Mouse (Mus musculus) limb, embryonic 14.5 days (tissue): ENCODE measurements around the gene Slc50a1. TPM values are rescaled to one million over a fixed set of nuclear protein-coding genes. Genes with fewer than 3 reads are reported as not detected.

Experiments
- ATAC-seq: fragments of 200-750 bp; cut with Nextera tagmentation; 2 replicates; pipeline ENCODE4 v1.8.0; 2017; ENCODE audit warnings: low read depth, moderate number of reproducible peaks, moderate TSS enrichment; ENCODE audit not compliant: low FRiP score
- DNase-seq: peaks from one replicate; pipeline ENCODE4 v3.0.0-alpha.2; 2015; ENCODE audit warnings: low spot score
- H3K27ac ChIP-seq: fragments of 300-500 bp; sonication (generic); replicated peaks from 2 replicates; pipeline ENCODE4 v1.5.1; 2014; ENCODE audit warnings: low read depth, mild to moderate bottlenecking, low read length, moderate library complexity, mixed read lengths
- H3K27me3 ChIP-seq: fragments of 300-500 bp; sonication (generic); 2 replicates; pipeline ENCODE4 v1.6.1; 2014; ENCODE audit warnings: low read length, mixed read lengths; ENCODE audit not compliant: control insufficient read depth, insufficient read depth
- H3K36me3 ChIP-seq: fragments of 300-500 bp; sonication (generic); 2 replicates; pipeline ENCODE4 v1.6.1; 2014; ENCODE audit warnings: mild to moderate bottlenecking, low read length, moderate library complexity, mixed read lengths; ENCODE audit not compliant: control insufficient read depth, insufficient read depth
- H3K4me1 ChIP-seq: fragments of 300-500 bp; sonication (generic); 2 replicates; pipeline ENCODE4 v1.6.1; 2014; ENCODE audit warnings: antibody characterized with exemption, low read length, mixed read lengths; ENCODE audit not compliant: control insufficient read depth, insufficient read depth
- H3K4me2 ChIP-seq: fragments of 300-500 bp; sonication (generic); replicated peaks from 2 replicates; pipeline ENCODE4 v1.6.1; 2014; ENCODE audit warnings: low read depth, mild to moderate bottlenecking, low read length, moderate library complexity; ENCODE audit not compliant: severe bottlenecking
- H3K4me3 ChIP-seq: fragments of 300-500 bp; sonication (generic); replicated peaks from 2 replicates; pipeline ENCODE4 v1.5.1; 2014; ENCODE audit warnings: low read length
- H3K9ac ChIP-seq: fragments of 300-500 bp; sonication (generic); 2 replicates; pipeline ENCODE4 v1.6.1; 2014; ENCODE audit warnings: mild to moderate bottlenecking, low read depth, low read length, moderate library complexity; ENCODE audit not compliant: severe bottlenecking
- H3K9me3 ChIP-seq: fragments of 300-500 bp; sonication (generic); 2 replicates; pipeline ENCODE4 v1.6.1; 2016; ENCODE audit warnings: low read length; ENCODE audit not compliant: control insufficient read depth
- POLR2A ChIP-seq: fragments of 200-500 bp; IDR thresholded peaks from 2 replicates; pipeline ENCODE4 v1.8.0; 2012; ENCODE audit warnings: inconsistent platforms, mild to moderate bottlenecking, moderate library complexity, borderline replicate concordance; ENCODE audit not compliant: insufficient read depth, insufficient read length; ENCODE audit errors: extremely low read depth
- WGBS: fragments of 180-500 bp; shearing (Covaris S2); extraction: QIAGEN DNeasy Blood & Tissue Kit; methylation state at CpG from one replicate; pipeline ENCODE4 v1.1.7; 2014; 5-methylcytosine and 5-hydroxymethylcytosine counted together
- polyA plus RNA-seq, 2 experiments: library from polyadenylated mRNA; depleted of rRNA in 1 of 2; stranded (reverse) in 1 of 2; unstranded in 1 of 2; fragments of >200 nt; fragmentation: Nextera tagmentation in 1 of 2; extraction: Ambion mirVana in 1 of 2; gene quantifications; 2 replicates each; pipeline versions ENCODE4 v1.2.1 to v1.2.3; 2012 to 2014

The Slc50a1 gene
- polyA plus RNA-seq, 2 experiments, result 95.6 to 150 TPM

DNA sequence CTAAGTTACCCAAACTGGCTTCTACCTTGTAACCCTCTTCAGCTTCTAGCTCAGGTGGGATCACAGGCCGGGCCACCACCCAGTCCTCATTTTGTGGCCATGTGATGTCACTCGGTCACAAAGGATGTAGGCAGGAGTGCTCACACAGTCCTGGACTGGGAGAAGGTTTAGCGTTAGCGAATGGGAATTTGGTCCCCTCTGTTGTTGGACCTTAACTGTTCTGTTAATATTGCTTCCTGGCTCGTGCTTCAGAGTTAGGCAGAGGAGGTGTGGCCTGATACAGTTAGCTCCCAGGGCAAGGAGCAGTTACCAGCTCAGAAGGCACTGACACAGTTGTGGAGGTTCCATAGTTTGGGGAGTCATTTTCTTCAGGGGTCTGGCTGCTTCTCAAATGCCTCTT lies 23.8 kb upstream of the Slc50a1 start:
- no peak for TF ChIP-seq POLR2A
- WGBS, result 77% methylated on average over 5 of the region's 5 CpGs

DNA sequence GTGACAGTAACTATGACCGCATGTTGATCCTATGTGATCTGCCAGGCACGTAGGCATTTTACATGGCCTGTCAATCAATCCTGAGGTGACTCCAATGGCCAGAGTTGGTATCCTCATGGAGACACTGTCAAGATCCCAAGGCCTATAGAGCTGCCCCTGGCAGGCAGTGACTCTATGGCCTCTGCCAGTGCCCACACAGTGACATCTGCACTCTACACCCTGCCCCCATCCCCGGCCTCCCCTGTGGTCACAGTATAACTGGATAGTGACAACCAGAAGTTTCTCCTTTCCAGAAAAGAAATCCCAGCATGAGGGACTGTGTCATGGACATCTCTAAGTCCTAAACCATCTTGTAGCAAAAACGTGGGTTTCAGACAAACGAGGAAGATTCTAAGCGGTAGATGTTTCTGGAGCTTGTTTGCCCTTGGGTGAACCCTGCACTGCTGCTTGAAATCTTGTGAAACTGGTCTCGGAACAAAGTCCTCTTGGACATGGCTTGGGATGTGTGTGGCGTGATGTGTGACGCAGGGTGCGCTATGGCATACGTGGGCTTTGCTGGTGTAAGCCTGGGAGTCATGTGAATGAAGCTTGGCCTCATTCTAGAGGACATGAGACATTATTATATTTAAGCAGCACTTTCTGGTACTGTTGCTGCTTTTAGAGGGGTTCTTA lies 23.0 kb upstream of the Slc50a1 start:
- Histone ChIP-seq H3K4me3 (no peak overlapping the region), H3K27me3 (no peaks in the 10 kb centered on the region), H3K4me1 (peaks cover 13% of the 10 kb centered on the region; the same call in 1 of the 2 replicates), H3K27ac (no peak overlapping the region), H3K4me2 (no peak overlapping the region), H3K9me3 (no peaks in the 10 kb centered on the region), H3K9ac (no peak overlapping the region), H3K36me3 (no peaks in the 10 kb centered on the region)
- DNase-seq (no peak), ATAC-seq (no peak)
- 85% methylated on average over 11 of the region's 11 CpGs for WGBS
- TF ChIP-seq POLR2A, result no peak

More for the DNA sequence above, 23.8 kb upstream of the Slc50a1 start:
- H3K27ac ChIP-seq, result no peak overlapping the region
- no peak for DNase-seq
- peaks cover 13% of the 10 kb centered on the region; the same call in 1 of the 2 replicates for H3K4me1 ChIP-seq
- no peak overlapping the region for H3K9ac ChIP-seq
- ATAC-seq, result no peak
- H3K36me3 ChIP-seq, result no peaks in the 10 kb centered on the region
- H3K4me2 ChIP-seq, result no peak overlapping the region
- H3K9me3 ChIP-seq, result no peaks in the 10 kb centered on the region
- no peaks in the 10 kb centered on the region for H3K27me3 ChIP-seq
- no peak overlapping the region for H3K4me3 ChIP-seq

DNA sequence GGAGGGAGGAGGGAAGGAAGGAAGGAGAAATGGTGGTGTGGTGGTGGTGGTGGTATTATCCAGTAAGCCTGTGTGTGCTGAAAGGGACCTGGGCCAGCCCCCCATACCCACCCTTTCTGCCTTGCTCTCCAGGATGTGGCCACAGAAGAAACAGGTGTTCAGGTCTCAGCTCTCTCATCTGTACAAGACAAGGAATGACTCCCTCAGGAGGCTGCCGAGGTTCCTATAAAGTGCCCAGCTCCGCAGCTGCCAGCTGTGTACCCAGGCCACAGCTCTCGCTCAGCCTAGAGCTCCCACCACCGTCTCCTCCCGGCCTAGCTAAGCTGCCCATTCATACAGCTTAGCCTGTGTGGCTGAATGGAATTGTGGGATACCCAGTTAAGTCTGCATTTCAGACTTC lies 21.9 kb upstream of the Slc50a1 start:
- Histone ChIP-seq H3K9me3 (no peaks in the 10 kb centered on the region), H3K4me1 (peaks cover 13% of the 10 kb centered on the region; the same call in 1 of the 2 replicates), H3K36me3 (no peaks in the 10 kb centered on the region), H3K9ac (no peak overlapping the region), H3K27ac (0 out of 2 replicates have a peak overlapping the region, but pooled peaks have one; percentile 4), H3K4me2 (no peak overlapping the region), H3K27me3 (no peaks in the 10 kb centered on the region), H3K4me3 (no peak overlapping the region)
- DNase-seq (no peak), ATAC-seq (no peak)
- no peak for TF ChIP-seq POLR2A
- 30% methylated on average over 5 of the region's 5 CpGs for WGBS

DNA sequence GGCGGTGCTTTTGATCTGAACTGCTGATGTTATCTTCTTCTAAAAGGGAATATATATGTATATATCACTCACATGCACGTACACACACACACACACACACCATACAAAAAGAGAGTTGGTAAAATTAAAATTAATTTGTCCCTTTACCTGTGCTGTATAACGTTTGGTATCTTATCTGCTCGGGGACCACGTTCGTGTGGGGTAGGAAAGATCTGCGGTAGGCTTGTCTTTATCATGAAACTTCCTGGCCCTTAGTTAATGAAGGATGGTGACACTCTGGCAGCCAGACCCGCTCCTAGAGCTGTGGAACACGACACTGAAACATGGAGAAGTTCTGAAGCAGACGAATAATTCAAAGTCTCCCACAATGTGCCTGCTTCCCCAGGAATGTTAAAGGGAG lies 21.5 kb upstream of the Slc50a1 start:
- 56% methylated on average over 10 of the region's 10 CpGs for WGBS
- H3K9ac ChIP-seq, result no peak overlapping the region
- no peaks in the 10 kb centered on the region for H3K27me3 ChIP-seq
- DNase-seq (no peak), ATAC-seq (no peak)
- H3K4me2 ChIP-seq, result no peak overlapping the region
- H3K4me1 ChIP-seq, result peaks cover 13% of the 10 kb centered on the region; the same call in 1 of the 2 replicates
- H3K4me3 ChIP-seq, result no peak overlapping the region
- no peaks in the 10 kb centered on the region for H3K36me3 ChIP-seq
- no peak for TF ChIP-seq POLR2A
- 0 out of 2 replicates have a peak overlapping the region, but pooled peaks have one; percentile 4 for H3K27ac ChIP-seq
- no peaks in the 10 kb centered on the region for H3K9me3 ChIP-seq

DNA sequence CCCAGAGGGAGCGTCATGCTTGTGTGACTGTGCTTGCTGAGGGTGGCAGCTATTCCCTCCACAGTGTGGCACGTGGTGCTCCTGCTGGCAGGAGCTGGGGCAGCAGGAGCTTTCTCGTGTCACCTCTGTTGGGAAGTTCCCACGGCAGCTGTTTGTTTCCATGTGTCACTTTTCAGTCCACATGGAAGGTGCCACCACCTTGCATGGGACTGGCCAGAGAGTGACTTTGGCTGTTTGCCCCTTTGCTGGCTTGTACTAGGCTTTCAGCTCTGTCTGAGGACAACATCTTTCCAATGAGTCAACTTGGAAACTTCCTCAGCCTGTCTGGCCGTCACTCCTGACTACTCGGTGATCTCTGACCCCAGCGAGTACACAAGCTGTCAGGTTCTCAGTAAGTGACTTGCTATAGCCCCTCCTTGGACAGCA lies 18.1 kb upstream of the Slc50a1 start:
- H3K4me3 ChIP-seq, result no peak overlapping the region
- H3K4me1 ChIP-seq, result peaks cover 13% of the 10 kb centered on the region; the same call in 1 of the 2 replicates
- no peak for TF ChIP-seq POLR2A
- H3K27ac ChIP-seq, result no peak overlapping the region
- 44% methylated on average over 7 of the region's 7 CpGs for WGBS
- DNase-seq (no peak), ATAC-seq (no peak)
- H3K27me3 ChIP-seq, result no peaks in the 10 kb centered on the region
- no peak overlapping the region for H3K9ac ChIP-seq
- H3K9me3 ChIP-seq, result no peaks in the 10 kb centered on the region
- no peak overlapping the region for H3K4me2 ChIP-seq
- no peaks in the 10 kb centered on the region for H3K36me3 ChIP-seq
